Mouse (Mus musculus) ovary, adult 18-20 months (tissue): ENCODE measurements around the gene Ahnak.
"Not testable (repeated sequence)": the region's sequence is repeated elsewhere in the genome, so short reads cannot be mapped to it uniquely, and the experiment has no call there.

Source experiments
- DNase-seq: peaks from one replicate; pipeline ENCODE4 v3.0.0; 2022; ENCODE audit warnings: low spot score, mixed read lengths

Gene Ahnak

DNA sequence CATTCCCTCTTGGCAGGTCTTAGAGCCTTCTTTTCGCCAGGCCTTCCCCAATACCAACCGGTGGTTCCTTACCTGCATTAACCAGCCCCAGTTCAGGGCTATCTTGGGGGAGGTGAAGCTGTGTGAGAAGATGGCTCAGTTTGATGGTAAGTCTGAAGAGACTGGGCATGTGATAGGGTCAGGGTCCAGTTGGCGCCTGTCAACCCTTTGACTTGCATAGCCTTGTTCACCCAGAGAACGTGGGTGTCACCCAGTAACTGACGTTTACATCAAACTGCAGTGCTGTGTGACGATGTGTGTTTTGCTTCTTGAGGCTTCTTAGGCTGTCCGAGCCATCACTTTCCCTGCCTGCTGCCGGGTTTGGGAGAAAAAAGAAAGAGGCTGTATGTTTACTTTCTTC, 16.6 kb upstream of the Ahnak start:
- DNase-seq = not testable (repeated sequence)

- DNase-seq = no peak
These were observed 14.4 kb upstream of the Ahnak start for GRCm38 (mm10) chr19:8974638-8975037.

GRCm38 (mm10) chr19:8975491-8975890, 13.6 kb upstream of the Ahnak start:
- peak; percentile 60 for DNase-seq

- DNase-seq = no peak
These were observed 12.5 kb upstream of the Ahnak start for GRCm38 (mm10) chr19:8976535-8976934.

- DNase-seq = no peak
These were observed 8.3 kb upstream of the Ahnak start for GRCm38 (mm10) chr19:8980771-8981170.

- no peak for DNase-seq
These were observed 7.5 kb upstream of the Ahnak start for GRCm38 (mm10) chr19:8981450-8982168.

GRCm38 (mm10) chr19:8982303-8983149, 6.6 kb upstream of the Ahnak start:
- no peak for DNase-seq

GRCm38 (mm10) chr19:8983150-8983650, 5.9 kb upstream of the Ahnak start:
- DNase-seq = no peak

DNA sequence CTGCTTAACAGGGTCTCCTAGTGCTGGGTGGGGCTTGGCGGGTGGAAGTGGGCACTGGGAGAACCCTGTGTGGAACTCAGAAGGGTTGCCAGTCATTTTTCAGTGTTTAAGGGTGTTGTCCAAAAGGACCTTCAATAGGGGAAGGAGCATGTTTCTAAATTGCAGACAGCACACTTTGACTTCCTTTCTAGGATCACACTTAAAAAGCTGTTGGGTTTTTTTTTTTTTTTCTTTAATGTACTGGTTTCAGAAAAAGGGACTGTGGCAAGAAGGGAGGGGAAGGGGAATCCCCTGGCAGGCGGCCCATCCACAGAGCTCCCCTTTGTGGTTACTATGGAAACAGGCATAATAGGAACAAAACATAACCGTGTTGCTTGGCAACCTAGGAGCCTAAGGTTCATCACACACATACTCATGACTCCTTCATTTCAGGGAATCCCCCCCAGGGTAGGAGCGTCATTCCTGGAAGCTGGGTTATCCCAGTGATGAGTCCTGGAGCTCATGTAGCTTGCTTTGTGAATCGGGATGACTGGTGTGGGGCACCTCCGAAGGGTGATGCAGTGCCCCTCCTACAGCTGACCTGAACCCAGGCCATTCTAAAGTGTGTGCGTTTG, 4.7 kb upstream of the Ahnak start:
- peak; percentile 70 for DNase-seq

DNA sequence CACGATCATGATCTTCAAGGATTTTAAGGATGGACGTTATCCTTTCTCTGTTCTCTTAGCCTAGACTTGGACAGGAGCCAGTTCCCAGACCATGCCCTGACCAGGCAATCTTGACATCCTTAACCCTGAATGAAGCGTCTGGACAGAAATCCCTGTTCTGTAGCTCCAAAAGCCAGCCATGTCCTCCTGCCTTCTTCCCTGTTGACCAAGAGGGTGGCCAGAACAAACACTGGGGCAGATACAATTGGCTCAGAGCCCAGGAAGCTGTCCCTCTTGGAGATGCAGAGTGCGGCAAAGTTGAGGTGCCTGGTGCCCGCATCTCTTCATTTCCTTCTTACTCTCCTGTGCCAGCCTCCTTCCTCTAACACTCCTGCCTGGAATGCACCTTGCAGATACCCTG, 3.2 kb upstream of the Ahnak start:
- DNase-seq = no peak

GRCm38 (mm10) chr19:8987816-8988215, 1.3 kb upstream of the Ahnak start:
- DNase-seq = no peak

DNA sequence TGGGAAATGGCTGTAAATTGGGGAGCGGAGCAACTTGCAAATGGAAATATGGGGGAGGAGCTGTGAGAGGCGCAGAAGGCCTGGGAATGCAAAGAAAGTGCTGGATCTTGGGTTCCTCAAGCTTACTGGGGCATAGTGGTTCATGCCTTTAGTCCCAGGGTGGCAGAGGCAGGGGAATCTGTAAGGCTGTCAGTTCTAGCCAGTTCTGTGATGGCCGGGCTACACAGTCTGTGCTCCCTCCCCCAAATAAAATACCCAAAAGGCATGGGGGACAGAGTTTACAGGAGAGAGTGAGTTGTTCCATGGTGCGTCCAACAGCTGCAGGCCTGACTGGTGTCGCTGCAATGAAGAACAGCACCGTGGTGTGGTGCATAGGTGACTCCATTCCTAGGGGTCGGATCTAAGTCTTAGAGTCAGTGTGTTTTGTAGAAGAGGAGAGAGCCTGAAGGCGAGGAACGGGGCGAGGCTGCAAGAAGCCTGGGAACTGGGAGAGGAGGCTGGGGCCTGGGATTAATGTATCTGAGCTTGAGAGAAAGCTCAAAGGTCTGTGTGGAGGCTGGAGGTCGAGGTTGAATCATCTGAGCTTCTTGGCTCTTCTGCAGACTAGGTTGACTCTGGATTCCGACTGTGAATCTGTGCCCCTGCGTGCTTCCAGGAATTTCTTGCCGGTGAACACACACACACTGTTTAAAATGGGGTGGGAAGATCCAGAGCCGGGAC, 578 bp upstream of the Ahnak start:
- no peak for DNase-seq

DNA sequence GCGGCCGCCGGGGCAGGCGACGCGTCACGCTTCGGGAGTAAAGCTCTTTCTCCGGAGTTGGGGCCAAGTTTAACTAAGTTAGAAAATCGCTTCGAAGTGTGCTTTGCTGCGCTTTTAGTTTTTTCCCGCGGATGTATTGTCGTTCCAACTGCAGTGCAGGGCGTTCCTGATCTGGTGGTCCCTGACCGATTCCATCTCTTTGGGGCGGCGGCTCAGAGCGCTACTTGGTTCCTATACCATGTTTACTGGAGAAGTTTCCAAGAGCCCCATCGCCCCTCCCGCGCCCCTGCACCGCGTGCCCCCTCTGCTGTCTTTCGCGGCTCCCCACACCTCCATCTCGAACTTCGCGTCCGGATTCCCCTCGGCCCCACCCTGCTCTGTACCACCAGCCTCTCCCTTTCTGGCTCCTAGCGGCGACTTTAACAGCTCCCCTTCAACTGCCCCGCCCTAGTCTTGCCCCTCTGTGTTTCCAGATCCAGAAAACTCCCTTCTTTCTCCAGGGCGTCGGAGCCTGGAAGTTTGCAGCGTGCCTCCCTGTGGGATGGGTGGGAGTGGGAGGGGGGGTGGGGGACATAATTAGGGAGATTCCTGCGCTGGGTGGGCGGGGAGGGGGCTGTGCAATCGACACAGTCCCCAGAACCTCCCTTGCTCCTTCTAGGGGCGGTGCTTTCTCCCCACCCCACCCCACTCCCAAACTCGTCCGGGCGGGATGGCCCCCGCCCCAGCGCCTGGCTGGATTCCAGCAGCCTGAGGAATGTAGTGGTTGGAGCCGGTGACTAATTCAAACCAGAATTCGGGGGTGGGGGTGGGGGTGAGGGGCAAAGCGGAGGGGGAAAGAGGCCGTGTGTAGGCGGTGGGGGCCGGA, 715 bp downstream of the Ahnak start:
- peak; percentile 87 for DNase-seq

DNA sequence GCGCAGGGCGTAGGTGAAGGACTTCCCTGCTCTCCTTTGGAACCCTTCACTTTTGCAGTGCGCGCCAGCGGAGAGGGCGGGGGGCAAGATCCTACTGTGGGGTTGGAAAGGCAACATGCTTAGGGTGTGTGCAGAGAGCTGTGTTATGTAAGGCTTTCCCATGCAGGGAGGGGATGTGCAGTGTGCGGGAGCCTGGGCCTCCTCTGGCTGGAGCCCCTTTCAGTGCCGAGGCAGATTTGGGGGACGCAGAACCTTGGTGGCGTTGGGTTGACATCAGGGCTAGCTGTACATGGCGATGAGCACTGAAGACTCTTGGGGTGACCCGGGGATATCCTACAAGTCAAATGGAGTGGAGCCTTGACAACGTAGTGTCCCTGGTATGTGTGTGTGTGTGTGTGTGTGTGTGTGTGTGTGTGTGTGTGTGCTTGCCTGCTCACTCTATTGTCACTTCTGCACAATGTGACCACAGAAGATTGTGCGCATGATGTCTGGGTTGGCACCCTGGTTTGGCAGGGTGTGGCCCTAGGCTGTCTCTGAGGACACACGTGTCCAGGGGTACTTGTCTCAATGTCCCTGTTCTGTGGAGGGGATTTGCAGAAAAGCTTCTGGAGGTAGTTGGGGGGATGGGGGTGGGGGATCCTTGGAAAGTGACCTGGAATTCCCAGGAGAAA, 1.5 kb downstream of the Ahnak start:
- DNase-seq = no peak

GRCm38 (mm10) chr19:8991245-8991870, 2.3 kb downstream of the Ahnak start:
- no peak for DNase-seq

- DNase-seq = no peak
These were observed 3.0 kb downstream of the Ahnak start for GRCm38 (mm10) chr19:8991871-8992735.

GRCm38 (mm10) chr19:8992769-8993624, 3.9 kb downstream of the Ahnak start:
- DNase-seq = peak; percentile 69

GRCm38 (mm10) chr19:8993625-8993912, 4.5 kb downstream of the Ahnak start:
- no peak for DNase-seq
